Mouse (Mus musculus): ENCODE results near the gene Rps28.

The Rps28 gene

DNA sequence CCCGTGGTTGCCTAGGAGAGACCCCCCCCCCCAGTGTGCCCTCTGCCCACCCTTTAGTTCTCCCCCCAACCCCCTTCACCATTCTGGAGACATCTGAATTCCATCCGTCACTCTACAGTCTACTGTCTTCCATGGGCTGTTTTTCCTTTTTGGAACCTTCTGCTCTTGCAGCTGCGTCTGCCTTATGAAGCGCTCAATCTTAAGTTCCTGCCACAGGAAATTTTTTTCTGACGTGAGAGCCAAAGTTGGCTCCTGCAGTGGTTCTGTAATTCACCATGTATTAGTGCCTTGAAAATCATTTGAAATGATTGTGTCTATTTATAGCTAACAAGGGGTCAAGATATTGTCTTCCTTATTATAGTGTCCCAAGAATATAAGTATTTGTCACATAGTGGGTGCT is 7.8 kb downstream of the Rps28 start:
- in situ Hi-C loops (cut with MboI; ENCODE audit: unreplicated experiment in 2 of 2), result loop anchor here in 1 of 2 experiments (25.0 kb wide), 1 partner anchor 1279 kb away; the partner anchor contains the start of gene Cyp4f16

DNA sequence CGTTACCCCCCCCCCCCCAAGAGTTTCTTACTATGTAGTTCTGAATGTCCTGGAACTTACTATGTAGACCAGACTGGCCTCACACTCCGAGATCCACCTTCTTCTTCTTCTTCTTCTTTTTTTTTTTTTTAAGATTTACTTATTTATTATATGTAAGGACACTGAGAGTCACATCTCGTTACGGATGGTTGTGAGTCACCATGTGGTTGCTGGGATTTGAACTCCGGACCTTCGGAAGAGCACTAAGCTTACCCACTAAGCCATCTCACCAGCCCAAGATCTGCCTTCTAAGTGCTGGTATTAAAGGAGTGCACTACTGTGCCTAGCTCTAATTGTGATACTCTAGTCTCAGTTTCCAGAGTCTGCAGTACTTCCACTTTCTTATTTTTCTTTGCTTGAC is 9.0 kb downstream of the Rps28 start:
- in situ Hi-C loops (cut with MboI; ENCODE audit: unreplicated experiment in 2 of 2), result loop anchor here in 1 of 2 experiments (25.0 kb wide), 1 partner anchor 1278 kb away; the partner anchor contains the start of gene Cyp4f16

DNA sequence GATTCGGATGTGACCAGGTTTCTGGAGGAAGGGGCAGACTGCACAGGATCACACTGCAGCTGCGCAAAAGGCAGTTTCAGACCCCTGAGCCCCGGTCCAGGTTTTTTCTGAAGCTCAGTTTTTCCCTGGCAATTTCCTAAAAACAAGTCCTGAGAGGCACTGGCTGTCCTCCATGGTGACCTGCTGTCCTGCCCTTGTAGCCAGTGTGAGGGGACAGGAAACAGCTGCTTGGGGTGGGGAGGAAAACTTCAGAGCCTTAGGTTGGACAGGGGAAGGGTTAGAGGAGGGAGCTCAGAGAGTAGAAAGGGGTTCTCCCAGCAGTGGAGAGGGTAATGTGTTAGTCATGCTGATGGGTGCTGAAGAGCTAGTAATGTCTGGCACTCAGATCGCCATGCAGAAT is 11.4 kb downstream of the Rps28 start:
- in situ Hi-C loops (cut with MboI; ENCODE audit: unreplicated experiment in 2 of 2), result loop anchor here in 1 of 2 experiments (25.0 kb wide), 1 partner anchor 1276 kb away; the partner anchor contains the start of gene Cyp4f16

DNA sequence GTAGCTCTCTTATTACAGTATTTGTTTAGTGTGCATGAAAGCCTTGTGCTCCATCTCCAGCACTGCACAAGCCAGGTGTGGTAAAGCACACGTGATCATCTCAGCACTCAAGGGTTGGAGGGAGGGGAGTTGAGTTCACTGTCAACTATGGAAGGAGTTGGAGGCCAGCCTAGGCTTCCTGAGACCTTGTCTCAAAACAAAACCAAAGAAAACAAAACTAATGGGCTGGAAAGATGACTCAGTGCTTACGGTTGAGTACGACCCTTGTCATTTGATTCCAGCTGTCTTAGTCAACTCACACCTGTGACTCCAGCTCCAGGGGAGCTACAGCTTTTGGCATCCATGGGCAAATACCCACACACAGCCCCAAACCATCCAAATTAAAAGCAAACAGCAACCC is 11.9 kb downstream of the Rps28 start:
- in situ Hi-C loops (cut with MboI; ENCODE audit: unreplicated experiment in 2 of 2), result loop anchor here in 1 of 2 experiments (25.0 kb wide), 1 partner anchor 1275 kb away; the partner anchor contains the start of gene Cyp4f16

DNA sequence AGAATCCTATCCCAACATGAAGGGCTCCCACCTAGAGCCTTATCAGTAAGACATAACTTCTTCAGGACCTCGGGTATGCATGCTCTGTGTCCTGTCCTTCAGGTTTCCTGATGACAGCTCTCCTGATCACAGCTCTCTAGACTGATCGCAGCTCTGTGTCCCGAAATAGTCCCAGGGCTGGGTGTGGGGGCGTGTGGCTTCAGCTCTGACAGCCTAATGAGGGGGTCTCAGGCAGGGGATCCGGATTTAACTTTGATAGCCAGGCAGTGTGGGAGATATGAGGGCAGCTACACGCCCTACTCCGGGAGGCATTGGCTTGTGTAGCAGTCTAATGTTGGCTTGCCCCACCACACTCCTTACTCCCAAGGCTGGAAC is 13.2 kb downstream of the Rps28 start:
- in situ Hi-C loops (cut with MboI; ENCODE audit: unreplicated experiment in 2 of 2), result loop anchor here in 1 of 2 experiments (25.0 kb wide), 1 partner anchor 1274 kb away; the partner anchor contains the start of gene Cyp4f16

DNA sequence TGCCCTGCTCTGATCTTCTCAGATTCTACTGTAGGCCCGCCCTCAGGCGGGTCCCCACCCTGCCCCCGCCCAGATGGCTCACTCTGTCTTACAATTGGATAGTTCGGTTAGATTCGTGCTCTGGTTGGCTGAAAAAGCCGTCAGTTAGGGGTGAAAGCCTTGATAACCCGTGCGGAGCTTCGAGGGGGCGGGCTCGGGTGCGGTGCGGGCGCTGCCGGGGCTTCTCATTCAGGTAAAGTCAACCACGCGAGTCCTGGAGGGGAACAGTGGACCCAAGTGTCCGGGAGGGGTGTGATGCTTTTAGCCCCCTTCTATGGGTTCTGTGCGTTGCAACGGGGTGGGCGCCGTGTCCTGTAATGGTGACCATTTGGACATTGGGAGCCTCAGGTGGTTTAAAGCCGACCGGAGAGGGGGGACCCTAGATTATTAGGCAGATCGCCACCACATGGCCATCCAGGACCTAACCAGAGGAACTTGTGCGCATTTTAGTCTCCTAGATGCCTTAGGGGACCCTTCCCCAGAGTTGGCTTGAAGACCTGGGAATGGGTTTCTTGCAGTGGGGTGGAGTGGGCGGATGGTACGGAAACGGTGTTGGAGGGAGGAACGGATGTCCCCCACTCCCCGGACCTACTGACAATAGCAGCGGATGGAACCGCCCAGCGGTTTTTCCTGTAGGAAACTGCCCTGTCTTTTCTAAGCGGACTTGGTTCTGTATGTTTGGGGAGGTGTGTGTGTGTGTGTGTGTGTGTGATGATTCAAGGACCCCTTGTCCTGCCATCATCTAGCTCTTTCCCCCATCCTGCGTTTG is 13.8 kb downstream of the Rps28 start, which contains the start of gene Kank3:
Gene Kank3, plus strand, starts transcription at position 186 of the 808 bp plus-strand sequence.
- in situ Hi-C loops (cut with MboI; ENCODE audit: unreplicated experiment in 2 of 2), result loop anchor here in 1 of 2 experiments (25.0 kb wide), 1 partner anchor 1273 kb away; the partner anchor contains the start of gene Cyp4f16

DNA sequence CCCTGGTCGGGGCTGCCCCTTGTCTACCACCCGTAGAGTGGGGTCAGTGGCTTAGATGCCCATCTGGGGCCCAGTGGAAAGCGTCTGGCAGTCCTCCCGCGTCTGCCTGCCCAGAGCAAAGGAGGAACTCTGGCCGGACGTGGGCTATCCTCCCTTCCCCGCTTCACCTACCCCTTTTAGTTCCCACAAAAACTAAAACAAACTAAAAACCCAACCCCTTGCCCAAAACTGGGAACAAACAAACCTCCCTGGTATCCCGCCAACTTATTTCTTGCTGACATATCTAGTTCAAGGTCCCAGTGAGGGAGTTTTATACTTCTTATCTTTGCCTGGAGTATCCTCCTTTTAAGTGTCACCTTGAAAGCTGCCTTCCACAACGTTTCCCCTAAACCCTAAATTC is 16.2 kb downstream of the Rps28 start:
- in situ Hi-C loops (cut with MboI; ENCODE audit: unreplicated experiment in 2 of 2), result loop anchor here (10.0 to 25.0 kb wide), 2 partner anchors 293 to 1271 kb away; partner anchors contain the start of gene Cyp4f16 (in 1 of the 2)

DNA sequence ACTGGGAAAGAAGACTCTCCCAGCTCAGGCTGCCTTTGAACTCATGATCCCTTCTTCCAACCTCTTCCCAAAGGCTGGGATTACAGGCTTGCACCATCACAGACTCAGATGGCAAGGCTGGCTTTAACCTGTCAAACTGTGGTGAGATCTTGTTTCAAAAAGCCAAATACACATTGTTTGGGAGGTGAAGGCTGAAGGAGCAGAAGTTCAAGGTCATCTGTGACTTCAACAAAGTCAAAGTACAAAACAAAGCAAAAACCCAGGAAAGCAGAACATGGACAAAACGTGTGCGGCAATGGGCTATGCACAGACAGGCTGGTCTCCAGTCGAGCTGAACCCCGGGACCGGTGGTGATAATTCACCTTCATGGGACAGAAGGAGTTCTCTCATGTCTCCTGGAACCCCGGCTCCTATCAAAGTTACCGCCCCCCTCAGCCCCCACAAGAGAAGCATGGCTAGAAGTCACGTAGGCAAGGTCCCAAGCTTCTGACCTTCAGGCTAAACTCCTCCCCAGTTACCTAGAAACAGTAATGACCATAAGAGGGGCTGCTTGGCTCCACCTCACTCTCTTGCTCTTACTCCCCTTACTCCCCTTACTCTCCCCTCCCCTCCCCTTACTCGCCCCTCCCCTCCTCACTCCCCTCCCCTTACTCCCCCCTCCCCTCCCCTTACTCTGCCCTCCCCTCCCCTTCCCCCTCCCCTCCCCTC is 17.0 kb downstream of the Rps28 start:
- in situ Hi-C loops (cut with MboI; ENCODE audit: unreplicated experiment in 2 of 2), result loop anchor here (10.0 to 25.0 kb wide), 2 partner anchors 293 to 1270 kb away; partner anchors contain the start of gene Cyp4f16 (in 1 of the 2)

DNA sequence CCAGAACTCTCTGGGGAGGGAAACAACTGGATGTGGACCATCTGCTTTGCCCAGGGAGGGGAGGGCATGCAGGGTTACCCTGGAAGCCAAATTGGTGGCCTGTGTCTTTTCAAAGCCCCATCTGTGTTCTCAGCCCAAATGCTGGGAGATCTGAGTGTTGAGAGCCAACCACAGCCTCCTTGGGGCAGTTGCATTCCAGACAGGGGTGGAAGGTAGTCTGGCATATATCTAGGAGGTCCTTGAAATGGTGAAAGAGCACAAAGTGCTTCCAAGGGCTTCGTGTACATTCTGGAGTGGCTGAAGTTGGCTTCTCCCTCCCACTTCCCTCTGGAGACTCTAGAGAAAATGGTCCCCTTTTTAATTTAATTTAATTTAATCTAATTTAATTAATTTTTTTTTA is 19.6 kb downstream of the Rps28 start:
- in situ Hi-C loops (cut with MboI; ENCODE audit: unreplicated experiment in 2 of 2), result loop anchor here (5.0 to 25.0 kb wide), 4 partner anchors 290 to 1267 kb away; partner anchors contain the start of gene Cyp4f16 (in 1 of the 2)

DNA sequence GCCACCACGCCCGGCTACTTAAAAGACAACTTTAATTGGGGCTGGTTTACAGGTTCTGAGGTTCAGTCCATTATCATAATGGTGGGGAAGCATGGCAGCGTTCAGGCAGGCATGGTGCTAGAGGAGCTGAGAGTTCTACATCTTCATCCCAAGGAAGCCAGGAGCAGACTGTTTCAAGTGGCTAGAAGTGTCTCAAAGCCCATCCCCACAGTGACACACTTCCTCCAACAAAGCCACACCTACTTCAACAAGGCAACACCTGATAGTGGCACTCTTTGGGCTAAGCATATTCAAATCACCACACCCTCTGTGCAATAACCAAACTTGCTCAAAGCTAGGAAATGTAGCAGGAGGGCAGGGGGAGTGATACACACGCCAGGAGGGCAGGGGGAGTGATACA is 20.2 kb downstream of the Rps28 start:
- in situ Hi-C loops (cut with MboI; ENCODE audit: unreplicated experiment in 2 of 2), result loop anchor here (5.0 to 25.0 kb wide), 4 partner anchors 289 to 1267 kb away; partner anchors contain the start of gene Cyp4f16 (in 1 of the 2)

DNA sequence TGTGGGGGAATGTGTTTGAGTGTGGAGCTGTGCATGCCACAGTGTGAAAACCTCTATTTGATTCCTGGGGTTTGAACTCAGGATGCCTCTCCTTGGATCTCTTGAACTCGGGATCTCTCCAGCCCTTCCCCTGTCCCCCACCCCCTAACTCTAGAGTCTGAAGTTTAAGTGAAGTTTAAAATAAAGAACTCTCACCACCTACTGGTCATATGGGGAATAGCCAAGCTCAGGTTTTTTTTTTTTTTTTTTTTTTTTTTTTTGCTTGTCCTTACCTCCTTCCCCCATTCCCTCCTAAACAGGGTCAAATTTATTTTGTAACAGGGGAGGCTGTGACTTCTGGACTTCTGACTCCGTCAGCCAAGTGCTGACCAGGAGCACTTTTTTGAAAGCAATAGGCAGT is 22.1 kb downstream of the Rps28 start:
- in situ Hi-C loops (cut with MboI; ENCODE audit: unreplicated experiment in 2 of 2), result loop anchor here (5.0 to 25.0 kb wide), 4 partner anchors 287 to 1265 kb away; partner anchors contain the start of gene Cyp4f16 (in 1 of the 2)

DNA sequence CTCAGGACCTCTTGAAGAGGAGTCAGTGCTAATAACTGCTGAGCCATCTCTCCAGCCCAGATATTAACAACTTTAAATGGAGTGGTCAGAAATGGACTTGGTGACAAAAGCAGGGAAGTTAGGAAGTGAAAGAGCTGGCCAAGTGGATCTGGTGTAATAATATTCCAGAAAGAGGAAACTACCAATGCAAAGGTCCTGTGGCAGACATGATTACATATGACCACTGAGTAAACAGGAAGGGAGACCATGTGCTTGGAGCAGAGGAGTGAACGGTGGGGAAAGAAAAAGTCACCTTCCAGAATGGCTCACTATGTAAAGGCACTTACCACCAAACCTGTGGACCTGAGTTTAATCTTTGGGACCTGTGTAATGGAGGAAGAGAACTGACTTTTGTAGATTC is 25.1 kb downstream of the Rps28 start:
- in situ Hi-C loops (cut with MboI; ENCODE audit: unreplicated experiment in 2 of 2), result loop anchor here (5.0 to 10.0 kb wide), 2 partner anchors 47 to 54 kb away; no protein-coding TSS in a partner anchor

DNA sequence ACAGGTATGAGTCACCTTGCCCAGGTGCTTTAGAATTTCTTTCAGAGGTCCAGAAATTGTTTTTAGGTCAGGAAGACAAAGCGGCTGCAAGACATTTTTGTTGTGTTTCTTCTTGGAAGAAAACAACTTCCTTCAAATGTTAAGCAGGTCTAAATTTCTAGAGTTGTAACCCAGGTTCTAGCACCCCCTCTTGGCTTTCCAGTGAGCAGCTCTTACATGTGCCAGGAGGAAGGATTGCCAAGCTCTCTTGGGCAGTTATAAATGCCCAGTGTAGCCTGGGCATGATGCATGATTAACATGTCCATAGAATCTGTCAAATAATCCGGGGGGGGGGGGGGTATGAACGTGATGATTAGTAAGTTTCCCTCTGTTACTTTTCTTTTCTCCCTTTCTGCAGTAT is 26.1 kb downstream of the Rps28 start:
- in situ Hi-C loops (cut with MboI; ENCODE audit: unreplicated experiment in 2 of 2), result loop anchor here (5.0 to 10.0 kb wide), 2 partner anchors 46 to 54 kb away; no protein-coding TSS in a partner anchor

DNA sequence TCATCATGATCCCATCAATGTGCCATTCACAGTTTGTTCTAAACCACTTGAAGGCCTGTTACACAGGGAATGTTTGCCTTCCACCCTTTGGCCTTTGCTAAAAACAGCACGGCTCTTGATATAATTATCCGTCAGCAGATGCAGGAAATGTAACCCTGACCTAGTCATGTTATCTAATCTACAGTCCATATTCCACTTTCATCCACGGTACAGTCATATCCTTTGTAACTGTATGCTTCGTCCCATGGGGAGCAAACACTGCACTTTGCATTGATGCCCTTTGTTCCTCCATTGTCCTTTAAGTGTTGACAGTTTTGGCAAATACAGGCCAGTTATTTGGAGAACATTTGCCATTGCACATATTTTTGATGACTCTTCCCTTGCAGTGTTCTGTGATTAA is 35.6 kb downstream of the Rps28 start:
- in situ Hi-C loops (cut with MboI; ENCODE audit: unreplicated experiment in 2 of 2), result no loop called here

DNA sequence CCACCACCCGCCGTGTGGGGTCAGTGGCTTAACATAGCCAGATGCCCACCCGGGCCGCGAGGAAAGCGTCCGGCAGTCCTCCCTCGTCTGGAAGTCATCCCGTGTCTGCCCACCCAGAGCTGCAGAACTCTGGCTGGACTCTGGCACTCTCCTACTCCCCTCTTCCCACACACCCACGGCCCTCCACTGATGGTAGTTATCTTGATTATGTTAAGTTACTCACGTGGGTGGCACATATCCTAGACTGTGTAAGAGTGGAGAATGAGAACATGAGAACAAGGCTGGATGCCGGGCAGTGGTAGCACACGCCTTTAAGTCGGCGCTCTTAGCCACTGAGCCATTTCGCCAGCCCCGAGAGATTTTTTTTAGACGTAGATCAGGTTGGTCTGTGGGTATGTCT is 38.0 kb downstream of the Rps28 start:
- in situ Hi-C loops (cut with MboI; ENCODE audit: unreplicated experiment in 2 of 2), result no loop called here

DNA sequence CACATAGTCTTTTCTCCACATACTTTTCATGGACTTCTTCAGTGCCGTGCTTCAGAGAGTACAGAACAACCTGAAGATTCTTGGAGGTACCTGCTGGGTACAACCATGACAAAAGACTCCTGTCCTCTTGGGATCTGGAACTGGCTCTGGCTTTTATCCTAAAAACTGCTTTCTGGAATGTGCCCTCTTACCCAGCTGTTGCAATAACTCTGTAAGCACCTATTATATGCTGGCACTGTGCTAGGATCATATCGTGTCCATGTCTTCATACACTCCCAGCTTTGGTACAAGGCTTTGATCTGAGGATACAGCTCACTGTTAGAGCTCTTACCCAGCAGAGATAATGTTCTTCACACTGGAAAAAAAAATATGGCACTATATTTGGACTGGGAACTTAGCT is 39.4 kb downstream of the Rps28 start:
- in situ Hi-C loops (cut with MboI; ENCODE audit: unreplicated experiment in 2 of 2), result no loop called here

DNA sequence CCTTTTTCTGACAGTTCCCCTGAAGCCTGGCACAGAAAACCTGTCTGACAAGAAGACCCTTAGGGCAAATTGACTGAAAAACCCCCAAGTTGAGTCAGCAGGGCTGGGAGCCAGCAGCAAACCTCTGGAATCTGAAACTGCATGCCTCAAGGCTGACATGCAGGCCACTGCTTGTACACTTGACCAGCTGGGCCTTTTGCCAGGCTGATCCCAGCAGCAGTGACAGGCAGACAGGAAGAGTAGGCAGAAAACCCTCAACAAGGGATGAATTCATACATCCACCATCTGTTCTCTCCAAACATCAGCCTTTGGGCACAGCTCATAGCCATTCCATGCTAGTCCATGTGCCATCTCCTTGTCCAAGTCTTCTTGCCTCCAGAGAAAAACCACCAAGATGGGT is 41.0 kb downstream of the Rps28 start:
- in situ Hi-C loops (cut with MboI; ENCODE audit: unreplicated experiment in 2 of 2), result no loop called here

DNA sequence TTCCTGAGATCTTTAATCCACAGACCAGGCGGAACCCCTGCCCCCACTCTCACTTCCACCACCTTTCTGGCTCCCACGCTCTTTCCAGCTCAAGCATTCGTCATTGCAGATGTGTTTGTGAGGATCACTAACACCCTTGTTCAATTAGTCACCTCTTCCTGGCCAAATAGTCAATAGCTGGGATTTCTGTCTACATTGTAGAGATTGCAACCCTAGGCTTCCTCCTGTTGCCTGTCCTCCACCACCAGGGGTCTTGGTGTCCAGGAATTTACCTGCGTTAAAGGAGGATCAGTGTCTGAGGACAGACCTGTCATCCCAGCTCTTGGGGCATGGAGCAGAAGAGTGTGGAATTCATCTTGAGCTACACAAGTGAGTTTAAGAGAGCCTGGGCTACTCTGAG is 42.3 kb downstream of the Rps28 start:
- in situ Hi-C loops (cut with MboI; ENCODE audit: unreplicated experiment in 2 of 2), result no loop called here

DNA sequence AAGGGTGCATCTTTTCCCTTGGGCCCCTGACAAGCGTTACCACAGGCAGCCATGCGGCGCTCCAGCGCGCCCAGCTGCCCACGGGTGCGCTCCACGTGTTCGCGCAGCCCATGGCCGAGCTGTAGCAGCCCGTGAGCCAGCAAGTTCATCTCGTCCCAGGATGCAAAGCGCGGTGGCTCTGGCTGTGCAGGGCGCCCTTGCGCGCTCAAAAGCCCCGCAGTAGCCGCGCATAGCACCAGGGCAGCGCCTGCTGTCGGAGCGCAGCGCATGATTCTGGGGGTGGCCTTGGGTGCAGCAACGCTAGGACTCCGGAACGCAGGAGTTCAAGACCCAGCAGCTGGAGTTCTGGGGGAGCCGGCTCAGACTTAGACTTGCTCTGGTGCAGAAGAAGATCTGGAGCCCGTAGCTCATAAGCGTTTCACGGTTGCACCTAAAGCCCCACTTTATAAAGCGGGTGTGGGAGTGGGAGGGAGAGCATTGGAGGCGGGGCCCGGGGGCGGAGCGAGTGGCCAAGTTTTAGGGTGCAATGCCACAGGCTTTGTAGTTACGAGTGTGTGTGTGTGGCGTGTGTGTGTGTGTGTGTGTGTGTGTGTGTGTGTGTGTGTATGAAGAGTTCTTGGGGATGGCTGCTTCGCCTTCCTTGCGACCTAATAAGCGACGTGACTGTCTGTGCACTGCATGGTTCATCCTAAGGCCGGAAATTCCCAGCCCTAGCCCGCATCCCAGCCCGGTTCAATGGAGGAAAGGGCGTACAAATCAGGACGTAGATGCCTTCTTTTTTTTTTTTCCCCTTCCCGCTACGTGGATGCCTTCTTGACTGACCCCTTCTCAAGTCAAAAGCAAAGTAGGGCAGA is 43.0 kb downstream of the Rps28 start, which contains the start of gene Angptl4:
Gene Angptl4, minus strand, starts transcription at position 707 of the 854 bp plus-strand sequence.
- in situ Hi-C loops (cut with MboI; ENCODE audit: unreplicated experiment in 2 of 2), result no loop called here

DNA sequence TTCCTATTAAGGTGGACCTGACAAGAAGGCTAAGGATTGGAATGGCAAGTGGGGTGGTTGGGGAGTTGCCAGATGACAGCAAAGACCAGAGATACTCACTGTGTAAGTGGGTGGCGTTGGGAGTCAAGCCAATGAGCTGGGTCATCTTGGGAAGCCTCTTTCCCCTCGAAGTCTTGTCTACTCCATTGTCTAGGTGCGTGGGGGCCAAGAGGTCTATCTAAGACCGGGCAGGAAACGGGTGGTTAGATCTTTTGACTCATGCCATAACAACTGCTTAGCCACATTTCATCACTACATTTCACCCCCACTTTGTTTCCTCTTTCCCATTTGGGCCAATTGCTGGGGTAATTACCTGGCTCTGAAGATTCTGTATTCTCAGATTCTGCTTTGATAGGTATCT is 43.9 kb downstream of the Rps28 start:
- in situ Hi-C loops (cut with MboI; ENCODE audit: unreplicated experiment in 2 of 2), result no loop called here

Data from v-Abl transformed pro-B cells (cell line).